Mouse (Mus musculus) G1E-ER4 (cell line): ENCODE data around the gene Hexb. TPM values are rescaled to one million over a fixed set of nuclear protein-coding genes. Genes with fewer than 3 reads are reported as not detected.

ENCODE experiments used
- GATA1 ChIP-seq: IDR thresholded peaks from one replicate; pipeline ENCODE4 v1.8.0; 2012; ENCODE audit warnings: low read length, inconsistent platforms
- polyA plus RNA-seq: library from polyadenylated mRNA; stranded (reverse); fragments of >175 nt; gene quantifications from 2 replicates; pipeline ENCODE4 v1.2.3, GENCODE M21; 2012

Hexb gene
- polyA plus RNA-seq: 10.9 and 11.6 TPM in 2 replicates

- no peak for TF ChIP-seq GATA1
Observed at GRCm38 (mm10) chr13:97197932-97198562, at the start of gene Hexb. Gene Hexb (minus strand): TSS chr13:97198357.

- TF ChIP-seq GATA1: no peak
Observed at GRCm38 (mm10) chr13:97247754-97248153, 49.6 kb upstream of the Hexb start.

GRCm38 (mm10) chr13:97246217-97246616 lies 48.1 kb upstream of the Hexb start:
- no peak for TF ChIP-seq GATA1

GRCm38 (mm10) chr13:97245157-97245556 lies 47.0 kb upstream of the Hexb start:
- no peak for TF ChIP-seq GATA1

GRCm38 (mm10) chr13:97244712-97245105 lies 46.6 kb upstream of the Hexb start:
- no peak for TF ChIP-seq GATA1

GRCm38 (mm10) chr13:97243962-97244711 lies 46.0 kb upstream of the Hexb start:
- no peak for TF ChIP-seq GATA1

- no peak for TF ChIP-seq GATA1
Observed at GRCm38 (mm10) chr13:97242716-97243115, 44.6 kb upstream of the Hexb start.

- no peak for TF ChIP-seq GATA1
Observed at GRCm38 (mm10) chr13:97241787-97242280, 43.7 kb upstream of the Hexb start.

GRCm38 (mm10) chr13:97240965-97241786 lies 43.0 kb upstream of the Hexb start, which contains the start of gene Enc1:
Gene Enc1 (plus strand): TSS chr13:97241105.
- TF ChIP-seq GATA1: no peak

GRCm38 (mm10) chr13:97240279-97240964 lies 42.3 kb upstream of the Hexb start:
- no peak for TF ChIP-seq GATA1

GRCm38 (mm10) chr13:97239343-97240180 lies 41.4 kb upstream of the Hexb start:
- no peak for TF ChIP-seq GATA1

- no peak for TF ChIP-seq GATA1
Observed at GRCm38 (mm10) chr13:97238181-97238981, 40.2 kb upstream of the Hexb start.

GRCm38 (mm10) chr13:97237700-97238099 lies 39.5 kb upstream of the Hexb start:
- TF ChIP-seq GATA1: no peak

- TF ChIP-seq GATA1: no peak
Observed at GRCm38 (mm10) chr13:97235911-97236310, 37.8 kb upstream of the Hexb start.
